Mouse (Mus musculus) MEL (cell line): ENCODE measurements at regions not wholly inside any gene's neighbourhood (a gene's known extent, or its start where the extent isn't known, plus 50 kb on each side); places are given as distances from the start of the nearest gene placed in this dataset.

Experiments used
- CHD1 ChIP-seq: IDR thresholded peaks from 2 replicates; pipeline ENCODE4 v1.6.1; 2012; ENCODE audit warnings: low read depth, mild to moderate bottlenecking, inconsistent platforms, low read length, improper control_type of control experiment
- CTCF ChIP-seq, 3 experiments: IDR thresholded peaks in 2 of 3; conservative IDR thresholded peaks in 1 of 3; 2 replicates each; pipeline ENCODE4 v1.5.1; 2011 to 2012; ENCODE audit warnings: low read length in 3 of 3, low read depth in 2 of 3, mild to moderate bottlenecking in 2 of 3, improper control_type of control experiment in 1 of 3, inconsistent platforms in 1 of 3, mixed read lengths in 1 of 3, moderate library complexity in 1 of 3; ENCODE audit not compliant: control insufficient read depth in 1 of 3, insufficient read depth in 1 of 3, poor library complexity in 1 of 3, severe bottlenecking in 1 of 3
- GABPA ChIP-seq: IDR thresholded peaks from 2 replicates; pipeline ENCODE4 v1.6.1; 2012; ENCODE audit warnings: low read depth, mild to moderate bottlenecking, inconsistent platforms, low read length, improper control_type of control experiment, moderate library complexity
- GATA1 ChIP-seq: IDR thresholded peaks from 2 replicates; pipeline ENCODE4 v1.6.1; 2011; ENCODE audit warnings: low read depth, low read length, improper control_type of control experiment
- MAFK ChIP-seq: IDR thresholded peaks from 2 replicates; pipeline ENCODE4 v1.6.1; 2011; ENCODE audit warnings: low read depth, mild to moderate bottlenecking, low read length, improper control_type of control experiment, borderline replicate concordance
- POLR2A ChIP-seq, 2 experiments: IDR thresholded peaks; 2 replicates each; pipeline ENCODE4 v1.6.1; 2011 to 2012; ENCODE audit warnings: low read length in 2 of 2, mild to moderate bottlenecking in 2 of 2, control low read depth in 1 of 2, improper control_type of control experiment in 1 of 2, low read depth in 1 of 2, moderate library complexity in 1 of 2; ENCODE audit not compliant: control insufficient read depth in 1 of 2, insufficient read depth in 1 of 2, poor library complexity in 1 of 2
- RCOR1 ChIP-seq: IDR thresholded peaks from 2 replicates; pipeline ENCODE4 v1.6.1; 2012; ENCODE audit warnings: low read depth, mild to moderate bottlenecking, inconsistent platforms, low read length, improper control_type of control experiment
- UBTF ChIP-seq: IDR thresholded peaks from 2 replicates; pipeline ENCODE4 v1.6.1; 2012; ENCODE audit warnings: low read depth, mild to moderate bottlenecking, inconsistent platforms, low read length, improper control_type of control experiment, moderate library complexity, borderline replicate concordance; ENCODE audit not compliant: insufficient read depth
- USF1 ChIP-seq: IDR thresholded peaks from 2 replicates; pipeline ENCODE4 v1.6.1; 2014; ENCODE audit warnings: low read depth, mild to moderate bottlenecking, inconsistent platforms, low read length, improper control_type of control experiment, moderate library complexity
- USF2 ChIP-seq, 2 experiments: IDR thresholded peaks; 2 replicates each; pipeline ENCODE4 v1.6.1; 2011 to 2012; ENCODE audit warnings: improper control_type of control experiment in 2 of 2, low read length in 2 of 2, borderline replicate concordance in 1 of 2, inconsistent platforms in 1 of 2, low read depth in 1 of 2, mild to moderate bottlenecking in 1 of 2; ENCODE audit not compliant: insufficient read depth in 1 of 2

DNA sequence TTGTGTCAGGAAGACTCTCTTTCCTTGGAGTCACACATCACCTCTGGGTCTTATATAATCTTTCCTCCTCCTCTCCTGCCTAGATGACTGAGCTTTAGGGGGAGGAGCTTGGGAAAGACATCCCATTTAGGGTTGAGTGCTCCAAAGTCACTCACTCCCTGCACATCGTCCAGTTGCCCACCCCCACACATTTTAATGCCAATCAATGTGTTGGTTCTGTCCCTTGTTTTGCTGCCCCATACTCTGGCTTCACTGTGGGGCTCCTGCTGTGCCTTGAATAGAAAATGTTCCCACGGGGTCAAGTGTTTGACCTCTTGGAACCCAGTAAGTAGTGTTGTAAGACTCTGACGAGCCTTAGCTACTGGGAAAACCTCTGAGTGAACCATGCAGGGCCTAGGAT is 58.8 kb upstream of the Gm21915 start:
- TF ChIP-seq POLR2A (IDR thresholded peaks at IDR 0.05; ENCODE audit: control insufficient read depth in 1 of 2, insufficient read depth in 1 of 2, low read depth in 1 of 2, low read length in 2 of 2, poor library complexity in 1 of 2): no peak
- no peak for TF ChIP-seq CTCF (IDR thresholded peaks at IDR 0.05 in 2 of 3, conservative IDR thresholded peaks at IDR 0.05 in 1 of 3; ENCODE audit: control insufficient read depth in 1 of 3, insufficient read depth in 1 of 3, low read depth in 2 of 3, low read length in 3 of 3, poor library complexity in 1 of 3, severe bottlenecking in 1 of 3)
- TF ChIP-seq MAFK: no peak
- TF ChIP-seq UBTF: no peak
- TF ChIP-seq GABPA: no peak
- no peak for TF ChIP-seq USF1
- TF ChIP-seq CHD1: no peak
- TF ChIP-seq GATA1: no peak
- TF ChIP-seq RCOR1: no peak
- no peak for TF ChIP-seq USF2 (IDR thresholded peaks at IDR 0.05; ENCODE audit: borderline replicate concordance in 1 of 2, insufficient read depth in 1 of 2, low read depth in 1 of 2, low read length in 2 of 2)
